Mouse (Mus musculus) adrenal gland, postnatal 14 days (tissue): Measurements from ENCODE around the gene Olfr56. TPM values are rescaled to one million over a fixed set of nuclear protein-coding genes. Genes with fewer than 3 reads are reported as not detected.
"Not testable (repeated sequence)": the region's sequence is repeated elsewhere in the genome, so short reads cannot be mapped to it uniquely, and the experiment has no call there.

Experiments used
- DNase-seq: peaks from one replicate; pipeline ENCODE4 v3.0.0; 2021; ENCODE audit warnings: mixed read lengths
- total RNA-seq: library from RNA; stranded (reverse); gene quantifications from 2 replicates; pipeline ENCODE4 v1.2.3, GENCODE M21; 2021

Gene Olfr56
- total RNA-seq, 1 experiment from 2014 or later, result not detected

GRCm38 (mm10) chr11:49060061-49060460 is 81.4 kb downstream of the Olfr56 start:
- not testable (repeated sequence) for DNase-seq

GRCm38 (mm10) chr11:49061865-49062264 is 83.2 kb downstream of the Olfr56 start:
- DNase-seq, result not testable (repeated sequence)

- not testable (repeated sequence) for DNase-seq
Measured at GRCm38 (mm10) chr11:49063713-49064469, 85.2 kb downstream of the Olfr56 start, which contains the start of gene Tgtp2. TSS of gene Tgtp2 (minus strand) at chr11:49064206.

GRCm38 (mm10) chr11:49068358-49068757 is 89.7 kb downstream of the Olfr56 start:
- no peak for DNase-seq

- not testable (repeated sequence) for DNase-seq
Measured at GRCm38 (mm10) chr11:49076001-49076757, 97.5 kb downstream of the Olfr56 start, which contains the start of gene Ifi47. TSS of gene Ifi47 (plus strand) at chr11:49076587.

GRCm38 (mm10) chr11:49077012-49077411 is 98.3 kb downstream of the Olfr56 start:
- no peak for DNase-seq

- no peak for DNase-seq
Measured at GRCm38 (mm10) chr11:49078719-49079118, 100.0 kb downstream of the Olfr56 start.

- no peak for DNase-seq
Measured at GRCm38 (mm10) chr11:49080636-49081035, 101.9 kb downstream of the Olfr56 start.

GRCm38 (mm10) chr11:49081356-49081755 is 102.7 kb downstream of the Olfr56 start:
- DNase-seq, result no peak

GRCm38 (mm10) chr11:49081886-49082285 is 103.2 kb downstream of the Olfr56 start:
- DNase-seq, result no peak

- DNase-seq, result no peak
Measured at GRCm38 (mm10) chr11:49083146-49083545, 104.5 kb downstream of the Olfr56 start.

GRCm38 (mm10) chr11:49083808-49084207 is 105.1 kb downstream of the Olfr56 start:
- DNase-seq, result no peak

- DNase-seq, result no peak
Measured at GRCm38 (mm10) chr11:49084385-49084784, 105.7 kb downstream of the Olfr56 start.

- peak; percentile 41 for DNase-seq
Measured at GRCm38 (mm10) chr11:49084875-49085274, 106.2 kb downstream of the Olfr56 start.

GRCm38 (mm10) chr11:49086858-49087361 is 108.2 kb downstream of the Olfr56 start:
- no peak for DNase-seq

GRCm38 (mm10) chr11:49087830-49088616 is 109.3 kb downstream of the Olfr56 start:
- peak; percentile 30 for DNase-seq

GRCm38 (mm10) chr11:49088990-49089652 is 110.4 kb downstream of the Olfr56 start:
- DNase-seq, result no peak

GRCm38 (mm10) chr11:49089735-49090507 is 111.2 kb downstream of the Olfr56 start:
- no peak for DNase-seq

- DNase-seq, result no peak
Measured at GRCm38 (mm10) chr11:49090551-49090950, 111.9 kb downstream of the Olfr56 start.

- no peak for DNase-seq
Measured at GRCm38 (mm10) chr11:49091171-49091570, 112.5 kb downstream of the Olfr56 start.
